In the genomic region with DNA sequence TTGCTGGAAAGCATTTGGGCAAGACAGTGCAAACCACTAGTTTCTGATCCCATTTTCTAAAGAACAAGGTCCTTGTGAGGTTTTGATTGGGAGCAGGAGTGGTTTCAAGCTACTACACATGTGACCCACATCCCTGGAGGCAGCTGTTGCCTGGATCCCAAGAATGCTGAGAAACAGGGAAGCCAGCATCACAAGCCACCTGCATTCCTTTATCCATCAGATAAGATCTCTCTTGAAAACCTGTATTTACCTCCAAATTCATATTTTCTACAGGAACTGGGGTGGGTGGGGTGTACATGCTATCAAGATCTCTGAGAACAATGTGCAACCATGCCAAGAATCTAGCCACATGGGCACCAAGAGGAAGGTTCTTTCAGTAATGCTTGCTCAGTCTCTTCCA, we compare ENCODE assay signal across 30 mouse cellular contexts.
DNase-seq lines count a peak whose midpoint lies in the region; ATAC-seq lines count a peak whose summit lies in the region.
"Had no signal": no experiment of that assay in that cellular context is flagged by ENCODE, and none has a peak within 500 bp of the region (broad histone marks: within the 10 kb centered on the region; RNA-seq: fewer than 3 reads in every experiment).

No protein-coding gene starts in this region.

- H3K36me3 ChIP-seq in embryonic facial prominence, embryonic 11.5 days (replicated peaks; ENCODE audit: control insufficient read depth, insufficient read depth, low read depth, low read length): no peaks in the 10 kb centered on the region
- no peaks in the 10 kb centered on the region for H3K36me3 ChIP-seq in embryonic facial prominence, embryonic 10.5 days (replicated peaks)
- H3K36me3 ChIP-seq in kidney, embryonic 15.5 days: no peaks in the 10 kb centered on the region
- no peaks in the 10 kb centered on the region for H3K36me3 ChIP-seq in liver, embryonic 16.5 days (ENCODE audit: control insufficient read depth, insufficient read depth)
- no peaks in the 10 kb centered on the region for H3K36me3 ChIP-seq in liver, embryonic 11.5 days (ENCODE audit: control insufficient read depth, insufficient read depth, low read length)
- no peaks in the 10 kb centered on the region for H3K36me3 ChIP-seq in midbrain, embryonic 11.5 days (ENCODE audit: control insufficient read depth, insufficient read depth, low read length)
- no peaks in the 10 kb centered on the region for H3K36me3 ChIP-seq in midbrain, embryonic 13.5 days
- H3K36me3 ChIP-seq: embryonic facial prominence, embryonic 15.5 days; forebrain, embryonic 12.5 days; G1E; hindbrain, embryonic 12.5 days; intestine, embryonic 15.5 days; limb, embryonic 13.5 days had no signal

- ATAC-seq in embryonic facial prominence, embryonic 11.5 days (replicated peaks; ENCODE audit: insufficient number of reproducible peaks, low FRiP score, low TSS enrichment, low read depth): no peak
- ATAC-seq in kidney, embryonic 15.5 days (replicated peaks; ENCODE audit: low FRiP score): no peak
- ATAC-seq in liver, embryonic 16.5 days (ENCODE audit: low read depth): no peak
- no peak for ATAC-seq in liver, embryonic 11.5 days (replicated peaks; ENCODE audit: low FRiP score)
- ATAC-seq in midbrain, embryonic 11.5 days (ENCODE audit: low FRiP score): no peak
- ATAC-seq in midbrain, embryonic 13.5 days: no peak
- ATAC-seq: forebrain, postnatal 0 days; hindbrain, postnatal 0 days; intestine, embryonic 15.5 days; midbrain, embryonic 15.5 days had no signal

- no peaks in the 10 kb centered on the region for H3K4me1 ChIP-seq in embryonic facial prominence, embryonic 11.5 days (ENCODE audit: control insufficient read depth, insufficient read depth, low read length)
- H3K4me1 ChIP-seq in embryonic facial prominence, embryonic 10.5 days: peaks cover 26% of the 10 kb centered on the region
- H3K4me1 ChIP-seq in kidney, embryonic 15.5 days: peaks cover 19% of the 10 kb centered on the region
- H3K4me1 ChIP-seq in liver, embryonic 16.5 days (ENCODE audit: control insufficient read depth, low read depth, low read length): no peaks in the 10 kb centered on the region; the same call in none of the 2 replicates
- H3K4me1 ChIP-seq in liver, embryonic 11.5 days (replicated peaks; ENCODE audit: control insufficient read depth, insufficient read depth, low read length): no peaks in the 10 kb centered on the region
- no peaks in the 10 kb centered on the region for H3K4me1 ChIP-seq in midbrain, embryonic 11.5 days (ENCODE audit: control insufficient read depth, insufficient read depth, low read length)
- H3K4me1 ChIP-seq in midbrain, embryonic 13.5 days (replicated peaks): 0 out of 2 replicates have a peak, but pooled peaks cover under 1% of the 10 kb centered on the region
- H3K4me1 ChIP-seq: forebrain, embryonic 12.5 days; hindbrain, embryonic 12.5 days; intestine, embryonic 15.5 days; midbrain, embryonic 15.5 days had no signal

- H3K9me3 ChIP-seq in embryonic facial prominence, embryonic 11.5 days (replicated peaks; ENCODE audit: control insufficient read depth, low read length): no peaks in the 10 kb centered on the region
- H3K9me3 ChIP-seq in embryonic facial prominence, embryonic 10.5 days: no peaks in the 10 kb centered on the region
- H3K9me3 ChIP-seq in kidney, embryonic 15.5 days (replicated peaks): no peaks in the 10 kb centered on the region
- H3K9me3 ChIP-seq in liver, embryonic 16.5 days (replicated peaks; ENCODE audit: control insufficient read depth, low read length): no peaks in the 10 kb centered on the region
- H3K9me3 ChIP-seq in liver, embryonic 11.5 days (ENCODE audit: control insufficient read depth, low read length): no peaks in the 10 kb centered on the region
- H3K9me3 ChIP-seq in midbrain, embryonic 11.5 days (ENCODE audit: control insufficient read depth, low read length): no peaks in the 10 kb centered on the region
- H3K9me3 ChIP-seq in midbrain, embryonic 13.5 days: no peaks in the 10 kb centered on the region
- H3K9me3 ChIP-seq: embryonic facial prominence, embryonic 15.5 days; forebrain, embryonic 12.5 days; heart, embryonic 15.5 days; hindbrain, embryonic 12.5 days; intestine, embryonic 15.5 days; limb, embryonic 13.5 days; midbrain, embryonic 15.5 days; neural tube, embryonic 15.5 days had no signal

- no peaks in the 10 kb centered on the region for H3K27me3 ChIP-seq in embryonic facial prominence, embryonic 11.5 days (ENCODE audit: control insufficient read depth, insufficient read depth, low read length)
- H3K27me3 ChIP-seq in embryonic facial prominence, embryonic 10.5 days (replicated peaks; ENCODE audit: low read depth, poor library complexity, severe bottlenecking): 0 out of 2 replicates have a peak, but pooled peaks cover 5% of the 10 kb centered on the region
- no peaks in the 10 kb centered on the region for H3K27me3 ChIP-seq in kidney, embryonic 15.5 days
- no peaks in the 10 kb centered on the region for H3K27me3 ChIP-seq in liver, embryonic 16.5 days (ENCODE audit: control insufficient read depth, insufficient read depth, low read depth, low read length)
- H3K27me3 ChIP-seq in liver, embryonic 11.5 days (replicated peaks; ENCODE audit: control insufficient read depth, insufficient read depth, low read length): no peaks in the 10 kb centered on the region
- no peaks in the 10 kb centered on the region for H3K27me3 ChIP-seq in midbrain, embryonic 11.5 days (ENCODE audit: control insufficient read depth, insufficient read depth, low read length)
- H3K27me3 ChIP-seq in midbrain, embryonic 13.5 days: no peaks in the 10 kb centered on the region
- H3K27me3 ChIP-seq: embryonic facial prominence, embryonic 15.5 days; forebrain, embryonic 12.5 days; heart, embryonic 15.5 days; hindbrain, embryonic 12.5 days; intestine, embryonic 15.5 days; midbrain, embryonic 15.5 days; neural tube, embryonic 15.5 days had no signal

- peak; percentile 29 for DNase-seq in embryonic facial prominence, embryonic 11.5 days (ENCODE audit: low spot score)
- no peak for DNase-seq in embryonic facial prominence, embryonic 10.5 days (ENCODE audit: low spot score)
- no peak for DNase-seq in kidney, postnatal 36 days
- no peak for DNase-seq in liver, embryonic 11.5 days (ENCODE audit: low spot score)
- peak; percentile 39 for DNase-seq in midbrain, embryonic 11.5 days (ENCODE audit: low spot score, missing footprints)
- DNase-seq: adrenal gland, adult 8-10 months; cerebellum, adult 9-10 months; embryo, embryonic 11 days; forebrain, postnatal 0 days; heart, postnatal 36 days; kidney, postnatal 10 days; retina, postnatal 1 day; right cerebral cortex, postnatal 14 days; thymus, postnatal 4 days had no signal

- H3K4me2 ChIP-seq in embryonic facial prominence, embryonic 11.5 days (ENCODE audit: low read depth, low read length): no peak overlapping the region
- H3K4me2 ChIP-seq in kidney, embryonic 15.5 days: no peak overlapping the region
- H3K4me2 ChIP-seq in liver, embryonic 16.5 days (ENCODE audit: low read depth, low read length): no peak overlapping the region
- no peak overlapping the region for H3K4me2 ChIP-seq in liver, embryonic 11.5 days
- no peak overlapping the region for H3K4me2 ChIP-seq in midbrain, embryonic 11.5 days
- H3K4me2 ChIP-seq in midbrain, embryonic 13.5 days (replicated peaks): no peak overlapping the region
- H3K4me2 ChIP-seq: embryonic facial prominence, embryonic 15.5 days; forebrain, embryonic 12.5 days; heart, embryonic 15.5 days; hindbrain, embryonic 12.5 days; intestine, embryonic 15.5 days; limb, embryonic 13.5 days; midbrain, embryonic 15.5 days; neural tube, embryonic 15.5 days had no signal

- no peak overlapping the region for H3K4me3 ChIP-seq in embryonic facial prominence, embryonic 11.5 days (ENCODE audit: low read depth, low read length)
- no peak overlapping the region for H3K4me3 ChIP-seq in embryonic facial prominence, embryonic 10.5 days
- H3K4me3 ChIP-seq in kidney, embryonic 15.5 days (replicated peaks): no peak overlapping the region
- H3K4me3 ChIP-seq in liver, embryonic 16.5 days (ENCODE audit: low read depth, low read length): no peak overlapping the region
- H3K4me3 ChIP-seq in liver, embryonic 11.5 days (ENCODE audit: low read depth, low read length): no peak overlapping the region
- no peak overlapping the region for H3K4me3 ChIP-seq in midbrain, embryonic 11.5 days (ENCODE audit: low read depth, low read length)
- H3K4me3 ChIP-seq in midbrain, embryonic 13.5 days (replicated peaks): no peak overlapping the region
- H3K4me3 ChIP-seq: embryonic facial prominence, embryonic 15.5 days; forebrain, embryonic 12.5 days; heart, embryonic 15.5 days; hindbrain, embryonic 12.5 days; intestine, embryonic 15.5 days; layer of hippocampus, adult 2 months; left cerebral cortex, adult 2 months; limb, embryonic 13.5 days; midbrain, embryonic 15.5 days; neural tube, embryonic 15.5 days had no signal

- H3K9ac ChIP-seq in embryonic facial prominence, embryonic 11.5 days (replicated peaks; ENCODE audit: low read length): no peak overlapping the region
- H3K9ac ChIP-seq in kidney, embryonic 15.5 days: no peak overlapping the region
- no peak overlapping the region for H3K9ac ChIP-seq in liver, embryonic 16.5 days (ENCODE audit: low read depth, low read length)
- no peak overlapping the region for H3K9ac ChIP-seq in liver, embryonic 11.5 days (ENCODE audit: low read depth, low read length)
- H3K9ac ChIP-seq in midbrain, embryonic 11.5 days (ENCODE audit: low read length): no peak overlapping the region
- H3K9ac ChIP-seq in midbrain, embryonic 13.5 days (replicated peaks): no peak overlapping the region
- H3K9ac ChIP-seq: embryonic facial prominence, embryonic 15.5 days; forebrain, embryonic 12.5 days; forebrain, postnatal 0 days; heart, embryonic 15.5 days; hindbrain, embryonic 12.5 days; intestine, embryonic 15.5 days; limb, embryonic 13.5 days; midbrain, embryonic 15.5 days; neural tube, embryonic 15.5 days had no signal

- H3K27ac ChIP-seq in embryonic facial prominence, embryonic 11.5 days (replicated peaks; ENCODE audit: low read depth, low read length): no peak overlapping the region
- H3K27ac ChIP-seq in embryonic facial prominence, embryonic 10.5 days (replicated peaks): no peak overlapping the region
- H3K27ac ChIP-seq in kidney, embryonic 15.5 days: peak overlapping the region; percentile 54
- peak overlapping the region; percentile 29; the same call in 1 of the 2 replicates for H3K27ac ChIP-seq in liver, embryonic 16.5 days (ENCODE audit: low read length)
- no peak overlapping the region for H3K27ac ChIP-seq in liver, embryonic 11.5 days (ENCODE audit: low read depth, low read length)
- no peak overlapping the region for H3K27ac ChIP-seq in midbrain, embryonic 11.5 days (ENCODE audit: low read depth, low read length)
- no peak overlapping the region for H3K27ac ChIP-seq in midbrain, embryonic 13.5 days
- H3K27ac ChIP-seq: embryonic facial prominence, embryonic 15.5 days; forebrain, embryonic 12.5 days; heart, embryonic 15.5 days; hindbrain, embryonic 12.5 days; hindbrain, postnatal 0 days; intestine, embryonic 15.5 days; layer of hippocampus, adult 2 months; left cerebral cortex, adult 2 months; limb, embryonic 13.5 days; macrophage; midbrain, embryonic 15.5 days; neural tube, embryonic 15.5 days had no signal

Comparison
In these comparisons a context has a peak if more than half of its experiments do, and no peak if none do; other contexts are left out.
1. DNase-seq: peak in embryonic facial prominence, embryonic 11.5 days (single experiment) and midbrain, embryonic 11.5 days (single experiment); none in embryonic facial prominence, embryonic 10.5 days (single experiment), kidney, postnatal 36 days (0 of 2) and liver, embryonic 11.5 days (single experiment).
2. H3K27ac ChIP-seq: peak in kidney, embryonic 15.5 days (single experiment) and liver, embryonic 16.5 days (single experiment); none in embryonic facial prominence, embryonic 11.5 days (single experiment), embryonic facial prominence, embryonic 10.5 days (single experiment), liver, embryonic 11.5 days (single experiment), midbrain, embryonic 11.5 days (single experiment) and midbrain, embryonic 13.5 days (single experiment).